Mouse (Mus musculus): ENCODE results near the gene Gtpbp3. TPM values are rescaled to one million over a fixed set of nuclear protein-coding genes. Genes with fewer than 3 reads are reported as not detected.
A peak's percentile ranks its signal among the peaks of the same experiment; 100 is the strongest.

The Gtpbp3 gene
- polyA plus RNA-seq, 1 experiment from 2014 or later = 14.8 TPM

- Histone ChIP-seq H3K9ac (ENCODE audit: low read length) (no peak overlapping the region), H3K4me1 (ENCODE audit: control insufficient read depth, insufficient read depth, low read length) (peaks cover 24% of the 10 kb centered on the region), H3K27me3 (ENCODE audit: control insufficient read depth, insufficient read depth, low read length) (no peaks in the 10 kb centered on the region), H3K4me2 (ENCODE audit: low read depth, low read length) (no peak overlapping the region), H3K36me3 (ENCODE audit: control insufficient read depth, insufficient read depth, low read length) (no peaks in the 10 kb centered on the region; the same call in 1 of the 2 replicates), H3K4me3 (replicated peaks; ENCODE audit: low read length) (no peak overlapping the region), H3K9me3 (replicated peaks; ENCODE audit: control insufficient read depth, low read length) (no peaks in the 10 kb centered on the region), H3K27ac (ENCODE audit: low read length) (no peak overlapping the region)
- WGBS = 93% methylated on average over 6 of the region's 6 CpGs
- no peak for ATAC-seq (ENCODE audit: insufficient read depth, low FRiP score)
Measured at GRCm38 (mm10) chr8:71460716-71461115, 27.2 kb upstream of the Gtpbp3 start.

- Histone ChIP-seq H3K4me1 (ENCODE audit: control insufficient read depth, insufficient read depth, low read length) (peaks cover 27% of the 10 kb centered on the region), H3K27me3 (ENCODE audit: control insufficient read depth, insufficient read depth, low read length) (no peaks in the 10 kb centered on the region), H3K4me3 (replicated peaks; ENCODE audit: low read length) (no peak overlapping the region), H3K4me2 (ENCODE audit: low read depth, low read length) (no peak overlapping the region), H3K9me3 (replicated peaks; ENCODE audit: control insufficient read depth, low read length) (no peaks in the 10 kb centered on the region), H3K9ac (ENCODE audit: low read length) (no peak overlapping the region), H3K36me3 (ENCODE audit: control insufficient read depth, insufficient read depth, low read length) (no peaks in the 10 kb centered on the region; the same call in 1 of the 2 replicates), H3K27ac (ENCODE audit: low read length) (no peak overlapping the region)
- WGBS = 82% methylated on average over 47 of the region's 47 CpGs
- ATAC-seq (ENCODE audit: insufficient read depth, low FRiP score) = no peak
Measured at GRCm38 (mm10) chr8:71461152-71461840, 26.6 kb upstream of the Gtpbp3 start.

GRCm38 (mm10) chr8:71462191-71462590 lies 25.7 kb upstream of the Gtpbp3 start:
- ATAC-seq (ENCODE audit: insufficient read depth, low FRiP score) = no peak
- Histone ChIP-seq H3K9ac (ENCODE audit: low read length) (peak overlapping the region; percentile 82; the same call in 1 of the 2 replicates), H3K4me3 (replicated peaks; ENCODE audit: low read length) (peak overlapping the region; percentile 78; the same call in 1 of the 2 replicates), H3K4me1 (ENCODE audit: control insufficient read depth, insufficient read depth, low read length) (peaks cover 26% of the 10 kb centered on the region), H3K9me3 (replicated peaks; ENCODE audit: control insufficient read depth, low read length) (no peaks in the 10 kb centered on the region), H3K36me3 (ENCODE audit: control insufficient read depth, insufficient read depth, low read length) (no peaks in the 10 kb centered on the region; the same call in 1 of the 2 replicates), H3K4me2 (ENCODE audit: low read depth, low read length) (peak overlapping the region; percentile 81), H3K27me3 (ENCODE audit: control insufficient read depth, insufficient read depth, low read length) (no peaks in the 10 kb centered on the region), H3K27ac (ENCODE audit: low read length) (no peak overlapping the region)
- WGBS = 69% methylated on average over 4 of the region's 4 CpGs

GRCm38 (mm10) chr8:71462786-71463185 lies 25.1 kb upstream of the Gtpbp3 start:
- Histone ChIP-seq H3K27me3 (ENCODE audit: control insufficient read depth, insufficient read depth, low read length) (no peaks in the 10 kb centered on the region), H3K4me2 (ENCODE audit: low read depth, low read length) (peak overlapping the region; percentile 81), H3K36me3 (ENCODE audit: control insufficient read depth, insufficient read depth, low read length) (no peaks in the 10 kb centered on the region; the same call in 1 of the 2 replicates), H3K4me3 (replicated peaks; ENCODE audit: low read length) (peak overlapping the region; percentile 78), H3K4me1 (ENCODE audit: control insufficient read depth, insufficient read depth, low read length) (peaks cover 24% of the 10 kb centered on the region), H3K27ac (ENCODE audit: low read length) (0 out of 2 replicates have a peak overlapping the region, but pooled peaks have one; percentile 20), H3K9me3 (replicated peaks; ENCODE audit: control insufficient read depth, low read length) (no peaks in the 10 kb centered on the region), H3K9ac (ENCODE audit: low read length) (peak overlapping the region; percentile 82)
- no peak for ATAC-seq (ENCODE audit: insufficient read depth, low FRiP score)
- WGBS = 4% methylated on average over 16 of the region's 16 CpGs

GRCm38 (mm10) chr8:71463188-71464033 lies 24.5 kb upstream of the Gtpbp3 start, which contains the start of gene Abhd8:
Abhd8 (minus strand) TSS chr8:71463655.
- WGBS = under 1% methylated on average over 55 of the region's 55 CpGs

GRCm38 (mm10) chr8:71464513-71465500 lies 23.1 kb upstream of the Gtpbp3 start, which contains the start of gene Mrpl34:
Mrpl34 (plus strand) TSS chr8:71464959.
- Histone ChIP-seq H3K27me3 (ENCODE audit: control insufficient read depth, insufficient read depth, low read length) (no peaks in the 10 kb centered on the region), H3K4me3 (replicated peaks; ENCODE audit: low read length) (peak within 1 kb of the TSS; percentile 78), H3K9ac (ENCODE audit: low read length) (peak within 1 kb of the TSS; percentile 75), H3K9me3 (replicated peaks; ENCODE audit: control insufficient read depth, low read length) (no peaks in the 10 kb centered on the region), H3K36me3 (ENCODE audit: control insufficient read depth, insufficient read depth, low read length) (no peaks in the 10 kb centered on the region), H3K4me2 (ENCODE audit: low read depth, low read length) (peak within 1 kb of the TSS; percentile 81), H3K27ac (ENCODE audit: low read length) (peak within 1 kb of the TSS; percentile 94), H3K4me1 (ENCODE audit: control insufficient read depth, insufficient read depth, low read length) (peaks cover 25% of the 10 kb centered on the region)
- under 1% methylated on average over 59 of the region's 59 CpGs for WGBS
- peak; percentile 79 for ATAC-seq (ENCODE audit: insufficient read depth, low FRiP score)

More at GRCm38 (mm10) chr8:71463188-71464033, 24.5 kb upstream of the Gtpbp3 start, which contains the start of gene Abhd8:
- Histone ChIP-seq H3K27me3 (ENCODE audit: control insufficient read depth, insufficient read depth, low read length) (no peaks in the 10 kb centered on the region), H3K9me3 (replicated peaks; ENCODE audit: control insufficient read depth, low read length) (no peaks in the 10 kb centered on the region), H3K4me2 (ENCODE audit: low read depth, low read length) (peak within 1 kb of the TSS; percentile 81), H3K36me3 (ENCODE audit: control insufficient read depth, insufficient read depth, low read length) (no peaks in the 10 kb centered on the region; the same call in 1 of the 2 replicates), H3K4me1 (ENCODE audit: control insufficient read depth, insufficient read depth, low read length) (peaks cover 24% of the 10 kb centered on the region), H3K4me3 (replicated peaks; ENCODE audit: low read length) (peak within 1 kb of the TSS; percentile 78), H3K27ac (ENCODE audit: low read length) (peak within 1 kb of the TSS; percentile 94), H3K9ac (ENCODE audit: low read length) (peak within 1 kb of the TSS; percentile 82)
- ATAC-seq (ENCODE audit: insufficient read depth, low FRiP score) = peak; percentile 82

GRCm38 (mm10) chr8:71465733-71466132 lies 22.2 kb upstream of the Gtpbp3 start:
- WGBS = 75% methylated on average over 8 of the region's 8 CpGs
- Histone ChIP-seq H3K4me3 (replicated peaks; ENCODE audit: low read length) (peak overlapping the region; percentile 78), H3K4me2 (ENCODE audit: low read depth, low read length) (peak overlapping the region; percentile 81), H3K27ac (ENCODE audit: low read length) (no peak overlapping the region), H3K36me3 (ENCODE audit: control insufficient read depth, insufficient read depth, low read length) (no peaks in the 10 kb centered on the region), H3K9ac (ENCODE audit: low read length) (peak overlapping the region; percentile 75), H3K27me3 (ENCODE audit: control insufficient read depth, insufficient read depth, low read length) (no peaks in the 10 kb centered on the region), H3K9me3 (replicated peaks; ENCODE audit: control insufficient read depth, low read length) (no peaks in the 10 kb centered on the region), H3K4me1 (ENCODE audit: control insufficient read depth, insufficient read depth, low read length) (peaks cover 34% of the 10 kb centered on the region)
- no peak for ATAC-seq (ENCODE audit: insufficient read depth, low FRiP score)

GRCm38 (mm10) chr8:71466198-71466597 lies 21.7 kb upstream of the Gtpbp3 start:
- 95% methylated on average over 5 of the region's 5 CpGs for WGBS
- Histone ChIP-seq H3K27ac (ENCODE audit: low read length) (no peak overlapping the region), H3K4me3 (replicated peaks; ENCODE audit: low read length) (no peak overlapping the region), H3K4me2 (ENCODE audit: low read depth, low read length) (no peak overlapping the region), H3K9ac (ENCODE audit: low read length) (no peak overlapping the region), H3K9me3 (replicated peaks; ENCODE audit: control insufficient read depth, low read length) (no peaks in the 10 kb centered on the region), H3K36me3 (ENCODE audit: control insufficient read depth, insufficient read depth, low read length) (no peaks in the 10 kb centered on the region), H3K4me1 (ENCODE audit: control insufficient read depth, insufficient read depth, low read length) (peaks cover 34% of the 10 kb centered on the region), H3K27me3 (ENCODE audit: control insufficient read depth, insufficient read depth, low read length) (no peaks in the 10 kb centered on the region)
- no peak for ATAC-seq (ENCODE audit: insufficient read depth, low FRiP score)

Measured in stomach, embryonic 16.5 days (tissue).